Mouse (Mus musculus) embryonic fibroblast, embryonic 13.5 days (primary cell): ENCODE measurements around the gene Dlg2.

Experiments used
- CTCF ChIP-seq: IDR thresholded peaks from 2 replicates; pipeline ENCODE4 v1.5.1; 2011; ENCODE audit warnings: mild to moderate bottlenecking, control low read depth, low read length, moderate library complexity, borderline replicate concordance; ENCODE audit not compliant: insufficient read depth
- POLR2A ChIP-seq: IDR thresholded peaks from 2 replicates; pipeline ENCODE4 v1.6.1; 2011; ENCODE audit warnings: low read depth, mild to moderate bottlenecking, control low read depth, low read length, moderate library complexity

DNA sequence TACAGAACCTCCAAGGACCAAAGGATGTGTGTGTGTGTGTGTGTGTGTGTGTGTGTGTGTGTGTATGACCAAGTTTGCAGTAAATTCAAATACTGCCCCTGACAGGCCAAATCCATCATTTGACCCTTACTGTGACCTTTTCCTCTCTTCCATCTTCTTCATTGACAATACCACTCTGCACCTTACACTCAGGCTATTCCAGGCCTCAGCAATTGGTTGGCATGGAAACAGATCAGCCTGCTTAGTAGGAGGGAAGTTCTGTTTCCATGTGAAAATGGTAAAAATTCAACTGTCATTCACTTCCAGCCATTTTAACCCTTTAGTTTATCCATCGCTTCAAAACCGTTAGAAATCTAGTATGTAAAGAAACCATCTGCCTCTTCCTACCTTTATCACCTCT is 1831.2 kb downstream of the Dlg2 start:
- TF ChIP-seq CTCF (no peak), POLR2A (no peak)
